Mouse (Mus musculus) adrenal gland, postnatal 4 days (tissue): ENCODE results near the gene Crip3. TPM values are rescaled to one million over a fixed set of nuclear protein-coding genes. Genes with fewer than 3 reads are reported as not detected.

Experiments used
- DNase-seq, 2 experiments: peaks; one replicate each; pipeline ENCODE4 v3.0.0; 2021 to 2022; ENCODE audit warnings: low spot score in 2 of 2, mixed read lengths in 2 of 2
- total RNA-seq, 2 experiments: library from RNA; stranded (reverse); gene quantifications; 2 replicates each; pipeline ENCODE4 v1.2.3; 2021

Gene Crip3
- total RNA-seq, 2 experiments from 2014 or later, result 1.6 to 2.0 TPM

- DNase-seq, result no peak
These were observed 25.8 kb downstream of the Crip3 start for GRCm38 (mm10) chr17:46454539-46454938.

GRCm38 (mm10) chr17:46455110-46455691 is 26.5 kb downstream of the Crip3 start:
- DNase-seq, result no peak

- no peak for DNase-seq
These were observed 29.1 kb downstream of the Crip3 start for GRCm38 (mm10) chr17:46457791-46458190.

- no peak for DNase-seq
These were observed 29.7 kb downstream of the Crip3 start for GRCm38 (mm10) chr17:46458439-46458838.

GRCm38 (mm10) chr17:46460673-46461072 is 31.9 kb downstream of the Crip3 start:
- no peak for DNase-seq

- no peak for DNase-seq
These were observed 32.6 kb downstream of the Crip3 start for GRCm38 (mm10) chr17:46461347-46461746.

- DNase-seq, result no peak
These were observed 33.5 kb downstream of the Crip3 start for GRCm38 (mm10) chr17:46462226-46462625.

GRCm38 (mm10) chr17:46467830-46468229 is 39.1 kb downstream of the Crip3 start:
- DNase-seq, result no peak

- no peak for DNase-seq
These were observed 47.9 kb downstream of the Crip3 start for GRCm38 (mm10) chr17:46476601-46477000.

GRCm38 (mm10) chr17:46477286-46477685 is 48.6 kb downstream of the Crip3 start:
- no peak for DNase-seq

Other genes with a start within 250 kb of the Crip3 start
- gene Polh, start 226.3 kb upstream of the Crip3 start, total RNA-seq, result 10 to 100 TPM; 34.9 to 36.8 TPM
- gene Xpo5, start 226.1 kb upstream of the Crip3 start, total RNA-seq, result 10 to 100 TPM; 72.0 to 74.6 TPM
- 100 to 1,000 TPM; 101 to 108 TPM for gene Polr1c, start 180.9 kb upstream of the Crip3 start, total RNA-seq
- gene Yipf3, start 180.8 kb upstream of the Crip3 start, total RNA-seq, result 100 to 1,000 TPM; 137 to 139 TPM
- 1 to 10 TPM; 6.3 to 7.3 TPM for gene Lrrc73, start 175.4 kb upstream of the Crip3 start, total RNA-seq
- gene Tjap1, start 145.9 kb upstream of the Crip3 start, total RNA-seq, result 10 to 100 TPM; 68.8 to 75.3 TPM
- gene Dlk2, start 131.5 kb upstream of the Crip3 start, total RNA-seq, result 1 to 10 TPM in 1 of 2 experiments, under 1 TPM in 1; 0.54 to 1.7 TPM
- gene Abcc10, start 100.6 kb upstream of the Crip3 start, total RNA-seq, result 10 to 100 TPM; 13.8 to 14.1 TPM
- 10 to 100 TPM; 39.6 to 40.9 TPM for gene Zfp318, start 45.2 kb upstream of the Crip3 start, total RNA-seq
- 1 to 10 TPM in 1 of 2 experiments, under 1 TPM in 1; 0.14 to 4.0 TPM for gene Slc22a7, start 9.5 kb downstream of the Crip3 start, total RNA-seq
- gene Ttbk1, start 58.7 kb downstream of the Crip3 start, total RNA-seq, result 1 to 10 TPM; 2.4 to 3.7 TPM
- gene Dnph1, start 67.8 kb downstream of the Crip3 start, total RNA-seq, result 1 to 10 TPM; 9.2 to 9.3 TPM
- 10 to 100 TPM; 26.2 to 26.6 TPM for gene Cul9, start 117.5 kb downstream of the Crip3 start, total RNA-seq
- gene Srf, start 127.2 kb downstream of the Crip3 start, total RNA-seq, result 10 to 100 TPM; 35.4 to 36.8 TPM
- 10 to 100 TPM; 42.2 to 54.1 TPM for gene Ptk7, start 200.6 kb downstream of the Crip3 start, total RNA-seq
- gene Klc4, start 217.1 kb downstream of the Crip3 start, total RNA-seq, result 10 to 100 TPM; 33.5 to 34.3 TPM
- 100 to 1,000 TPM; 109 to 135 TPM for gene Mrpl2, start 217.3 kb downstream of the Crip3 start, total RNA-seq
- 10 to 100 TPM; 88.3 to 97.5 TPM for gene Cul7, start 221.4 kb downstream of the Crip3 start, total RNA-seq
- gene Rrp36, start 245.4 kb downstream of the Crip3 start, total RNA-seq, result 10 to 100 TPM; 25.2 to 26.9 TPM
- gene Mea1, start 249.9 kb downstream of the Crip3 start, total RNA-seq, result 10 to 100 TPM; 83.2 to 87.1 TPM